Mouse (Mus musculus): ENCODE results near the gene Gale.

GRCm38 (mm10) chr4:136016059-136016602 is 52.6 kb downstream of the Gale start:
- TF ChIP-seq POLR2A (IDR thresholded peaks at IDR 0.05; ENCODE audit: control insufficient read depth, extremely low read depth, insufficient read depth, low read length, poor library complexity) (no peak), CTCF (IDR thresholded peaks at IDR 0.05; ENCODE audit: borderline replicate concordance, control insufficient read depth, extremely low read depth, insufficient read depth, low read length, poor library complexity) (no peak)

All from thymus, adult 2 months (tissue).